Mouse (Mus musculus): ENCODE measurements around the gene Exosc7.

The Exosc7 gene

GRCm38 (mm10) chr9:123138891-123139474 lies 26.0 kb downstream of the Exosc7 start:
- no peak for DNase-seq (ENCODE audit: low spot score)

- DNase-seq (ENCODE audit: low spot score): no peak
Measured at GRCm38 (mm10) chr9:123139887-123140614, 27.0 kb downstream of the Exosc7 start.

GRCm38 (mm10) chr9:123148430-123148829 lies 35.4 kb downstream of the Exosc7 start:
- DNase-seq (ENCODE audit: low spot score): no peak

GRCm38 (mm10) chr9:123150241-123151020 lies 37.4 kb downstream of the Exosc7 start, which contains the start of gene Clec3b:
Clec3b (plus strand) TSS chr9:123150946.
- DNase-seq (ENCODE audit: low spot score): no peak

GRCm38 (mm10) chr9:123151561-123151960 lies 38.5 kb downstream of the Exosc7 start:
- DNase-seq (ENCODE audit: low spot score): no peak

- no peak for DNase-seq (ENCODE audit: low spot score)
Measured at GRCm38 (mm10) chr9:123152026-123152425, 39.0 kb downstream of the Exosc7 start.

- no peak for DNase-seq (ENCODE audit: low spot score)
Measured at GRCm38 (mm10) chr9:123153121-123153520, 40.1 kb downstream of the Exosc7 start.

GRCm38 (mm10) chr9:123156910-123157361 lies 43.9 kb downstream of the Exosc7 start:
- DNase-seq (ENCODE audit: low spot score): no peak

- DNase-seq (ENCODE audit: low spot score): no peak
Measured at GRCm38 (mm10) chr9:123157699-123158098, 44.7 kb downstream of the Exosc7 start.

- DNase-seq (ENCODE audit: low spot score): no peak
Measured at GRCm38 (mm10) chr9:123158125-123158836, 45.3 kb downstream of the Exosc7 start.

- DNase-seq (ENCODE audit: low spot score): peak; percentile 65
Measured at GRCm38 (mm10) chr9:123159330-123159729, 46.3 kb downstream of the Exosc7 start.

- DNase-seq (ENCODE audit: low spot score): no peak
Measured at GRCm38 (mm10) chr9:123161792-123162191, 48.8 kb downstream of the Exosc7 start.

- no peak for DNase-seq (ENCODE audit: low spot score)
Measured at GRCm38 (mm10) chr9:123162985-123163694, 50.1 kb downstream of the Exosc7 start.

- no peak for DNase-seq (ENCODE audit: low spot score)
Measured at GRCm38 (mm10) chr9:123165781-123166443, 52.9 kb downstream of the Exosc7 start.

- DNase-seq (ENCODE audit: low spot score): no peak
Measured at GRCm38 (mm10) chr9:123173760-123174159, 60.7 kb downstream of the Exosc7 start.

- DNase-seq (ENCODE audit: low spot score): no peak
Measured at GRCm38 (mm10) chr9:123174356-123174755, 61.3 kb downstream of the Exosc7 start.

GRCm38 (mm10) chr9:123177380-123178048 lies 64.5 kb downstream of the Exosc7 start:
- no peak for DNase-seq (ENCODE audit: low spot score)

GRCm38 (mm10) chr9:123180003-123180402 lies 67.0 kb downstream of the Exosc7 start:
- no peak for DNase-seq (ENCODE audit: low spot score)

GRCm38 (mm10) chr9:123183226-123183625 lies 70.2 kb downstream of the Exosc7 start:
- DNase-seq (ENCODE audit: low spot score): no peak

- no peak for DNase-seq (ENCODE audit: low spot score)
Measured at GRCm38 (mm10) chr9:123185546-123185945, 72.5 kb downstream of the Exosc7 start.
